Mouse (Mus musculus) midbrain, embryonic 10.5 days (tissue): ENCODE measurements at regions not wholly inside any gene's neighbourhood (a gene's known extent, or its start where the extent isn't known, plus 50 kb on each side); places are given as distances from the start of the nearest gene placed in this dataset.

ENCODE experiments used
- DNase-seq: peaks from one replicate; pipeline ENCODE4 v3.0.0-alpha.2; 2017; ENCODE audit warnings: low spot score
- H3K27ac ChIP-seq: fragments of 300-500 bp; sonication (generic); replicated peaks from 2 replicates; pipeline ENCODE4 v1.5.1; 2016; ENCODE audit warnings: mild to moderate bottlenecking
- H3K27me3 ChIP-seq: fragments of 300-500 bp; sonication (generic); 2 replicates; pipeline ENCODE4 v1.6.1; 2016; ENCODE audit warnings: low read depth, mild to moderate bottlenecking; ENCODE audit not compliant: poor library complexity, severe bottlenecking
- H3K36me3 ChIP-seq: fragments of 300-500 bp; sonication (generic); 2 replicates; pipeline ENCODE4 v1.6.1; 2016; ENCODE audit warnings: mild to moderate bottlenecking, moderate library complexity
- H3K4me1 ChIP-seq: fragments of 300-500 bp; sonication (generic); 2 replicates; pipeline ENCODE4 v1.6.1; 2016
- H3K4me3 ChIP-seq: fragments of 300-500 bp; sonication (generic); 2 replicates; pipeline ENCODE4 v1.5.1; 2016; ENCODE audit warnings: mild to moderate bottlenecking, moderate library complexity
- H3K9me3 ChIP-seq: fragments of 300-500 bp; sonication (generic); replicated peaks from 2 replicates; pipeline ENCODE4 v1.6.1; 2016; ENCODE audit warnings: mild to moderate bottlenecking
- WGBS: fragments of 180-500 bp; shearing (Covaris S2); methylation state at CpG from one replicate; pipeline ENCODE4 v1.1.7; 2016; 5-methylcytosine and 5-hydroxymethylcytosine counted together

- no peaks in the 10 kb centered on the region for H3K9me3 ChIP-seq
- WGBS = 88% methylated on average over 5 of the region's 5 CpGs
- H3K27ac ChIP-seq = no peak overlapping the region
- no peak overlapping the region for H3K4me3 ChIP-seq
- H3K4me1 ChIP-seq = no peaks in the 10 kb centered on the region
- no peak for DNase-seq
- H3K36me3 ChIP-seq = no peaks in the 10 kb centered on the region
- H3K27me3 ChIP-seq = no peaks in the 10 kb centered on the region
Measured at GRCm38 (mm10) chr11:48525517-48525916, 274.6 kb upstream of the Rack1 start.

GRCm38 (mm10) chr11:48506886-48507285 lies 293.2 kb upstream of the Rack1 start:
- WGBS = 85% methylated on average over 3 of the region's 3 CpGs
- no peak overlapping the region for H3K27ac ChIP-seq
- DNase-seq = no peak

GRCm38 (mm10) chr11:48502011-48502806 lies 297.9 kb upstream of the Rack1 start:
- Histone ChIP-seq H3K4me3 (peak overlapping the region; percentile 14; the same call in 1 of the 2 replicates), H3K27ac (peak overlapping the region; percentile 46), H3K4me1 (peaks cover 15% of the 10 kb centered on the region), H3K36me3 (no peaks in the 10 kb centered on the region), H3K27me3 (no peaks in the 10 kb centered on the region), H3K9me3 (no peaks in the 10 kb centered on the region)
- WGBS = 20% methylated on average over 10 of the region's 10 CpGs
- DNase-seq = peak; percentile 52

More at GRCm38 (mm10) chr11:48506886-48507285, 293.2 kb upstream of the Rack1 start:
- H3K36me3 ChIP-seq = no peaks in the 10 kb centered on the region
- H3K4me1 ChIP-seq = peaks cover 12% of the 10 kb centered on the region
- no peaks in the 10 kb centered on the region for H3K27me3 ChIP-seq
- no peaks in the 10 kb centered on the region for H3K9me3 ChIP-seq
- H3K4me3 ChIP-seq = no peak overlapping the region

GRCm38 (mm10) chr11:48499057-48499456 lies 301.1 kb upstream of the Rack1 start:
- WGBS = 86% methylated on average over 1 of the region's 1 CpGs
- H3K27me3 ChIP-seq = no peaks in the 10 kb centered on the region
- no peaks in the 10 kb centered on the region for H3K36me3 ChIP-seq
- H3K4me1 ChIP-seq = peaks cover 15% of the 10 kb centered on the region
- no peak overlapping the region for H3K4me3 ChIP-seq
- no peaks in the 10 kb centered on the region for H3K9me3 ChIP-seq
- no peak overlapping the region for H3K27ac ChIP-seq
- DNase-seq = no peak

GRCm38 (mm10) chr11:48488308-48488707 lies 311.8 kb upstream of the Rack1 start:
- H3K4me1 ChIP-seq = no peaks in the 10 kb centered on the region
- no peak overlapping the region for H3K27ac ChIP-seq
- no peaks in the 10 kb centered on the region for H3K36me3 ChIP-seq
- no peaks in the 10 kb centered on the region for H3K9me3 ChIP-seq
- no peak overlapping the region for H3K4me3 ChIP-seq
- H3K27me3 ChIP-seq = no peaks in the 10 kb centered on the region
- 79% methylated on average over 1 of the region's 1 CpGs for WGBS
- DNase-seq = no peak

GRCm38 (mm10) chr11:48464036-48464435 lies 336.1 kb upstream of the Rack1 start:
- no peak for DNase-seq
- Histone ChIP-seq H3K9me3 (no peaks in the 10 kb centered on the region), H3K4me1 (no peaks in the 10 kb centered on the region), H3K27me3 (no peaks in the 10 kb centered on the region), H3K4me3 (no peak overlapping the region), H3K27ac (no peak overlapping the region), H3K36me3 (no peaks in the 10 kb centered on the region)
- WGBS = 78% methylated on average over 4 of the region's 4 CpGs

- WGBS = 91% methylated on average over 1 of the region's 1 CpGs
- Histone ChIP-seq H3K4me3 (no peak overlapping the region), H3K27ac (no peak overlapping the region), H3K36me3 (no peaks in the 10 kb centered on the region), H3K9me3 (no peaks in the 10 kb centered on the region), H3K4me1 (no peaks in the 10 kb centered on the region), H3K27me3 (no peaks in the 10 kb centered on the region)
- no peak for DNase-seq
Measured at GRCm38 (mm10) chr11:48449883-48450282, 350.2 kb upstream of the Rack1 start.

GRCm38 (mm10) chr11:48442534-48443254 lies 357.4 kb upstream of the Rack1 start:
- Histone ChIP-seq H3K4me3 (no peak overlapping the region), H3K27ac (no peak overlapping the region), H3K9me3 (no peaks in the 10 kb centered on the region), H3K36me3 (no peaks in the 10 kb centered on the region), H3K4me1 (no peaks in the 10 kb centered on the region), H3K27me3 (no peaks in the 10 kb centered on the region)
- WGBS = 64% methylated on average over 5 of the region's 5 CpGs
- DNase-seq = no peak

GRCm38 (mm10) chr11:48436712-48437111 lies 363.4 kb upstream of the Rack1 start:
- no peak overlapping the region for H3K4me3 ChIP-seq
- 93% methylated on average over 3 of the region's 3 CpGs for WGBS
- H3K36me3 ChIP-seq = no peaks in the 10 kb centered on the region
- no peak overlapping the region for H3K27ac ChIP-seq
- H3K27me3 ChIP-seq = no peaks in the 10 kb centered on the region
- no peak for DNase-seq
- H3K4me1 ChIP-seq = no peaks in the 10 kb centered on the region
- H3K9me3 ChIP-seq = no peaks in the 10 kb centered on the region

GRCm38 (mm10) chr11:48431316-48431715 lies 368.8 kb upstream of the Rack1 start:
- Histone ChIP-seq H3K27me3 (no peaks in the 10 kb centered on the region), H3K27ac (no peak overlapping the region), H3K36me3 (no peaks in the 10 kb centered on the region), H3K9me3 (no peaks in the 10 kb centered on the region), H3K4me3 (no peak overlapping the region), H3K4me1 (no peaks in the 10 kb centered on the region)
- no peak for DNase-seq

- Histone ChIP-seq H3K27me3 (no peaks in the 10 kb centered on the region), H3K4me3 (no peak overlapping the region), H3K27ac (no peak overlapping the region), H3K4me1 (no peaks in the 10 kb centered on the region), H3K36me3 (no peaks in the 10 kb centered on the region), H3K9me3 (no peaks in the 10 kb centered on the region)
- DNase-seq = no peak
- WGBS = 83% methylated on average over 2 of the region's 2 CpGs
Measured at GRCm38 (mm10) chr11:48427423-48427822, 372.7 kb upstream of the Rack1 start.

- no peak overlapping the region for H3K4me3 ChIP-seq
- H3K27me3 ChIP-seq = no peaks in the 10 kb centered on the region
- no peaks in the 10 kb centered on the region for H3K36me3 ChIP-seq
- no peak for DNase-seq
- no peak overlapping the region for H3K27ac ChIP-seq
- no peaks in the 10 kb centered on the region for H3K4me1 ChIP-seq
- no peaks in the 10 kb centered on the region for H3K9me3 ChIP-seq
- 72% methylated on average over 1 of the region's 1 CpGs for WGBS
Measured at GRCm38 (mm10) chr11:48426446-48426845, 373.7 kb upstream of the Rack1 start.

- Histone ChIP-seq H3K27me3 (no peaks in the 10 kb centered on the region), H3K4me3 (no peak overlapping the region), H3K9me3 (no peaks in the 10 kb centered on the region), H3K36me3 (no peaks in the 10 kb centered on the region), H3K4me1 (no peaks in the 10 kb centered on the region), H3K27ac (no peak overlapping the region)
- WGBS = 84% methylated on average over 6 of the region's 6 CpGs
- no peak for DNase-seq
Measured at GRCm38 (mm10) chr11:48418066-48418756, 381.9 kb upstream of the Rack1 start.
